Mouse (Mus musculus) midbrain, embryonic 13.5 days (tissue): ENCODE data around the gene Plk4. TPM values are rescaled to one million over a fixed set of nuclear protein-coding genes. Genes with fewer than 3 reads are reported as not detected.
"Not testable (repeated sequence)": the region's sequence is repeated elsewhere in the genome, so short reads cannot be mapped to it uniquely, and the experiment has no call there.

Source experiments
- ATAC-seq: fragments of 200-750 bp; cut with Nextera tagmentation; 2 replicates; pipeline ENCODE4 v1.8.0; 2017; ENCODE audit warnings: mild to moderate bottlenecking, moderate TSS enrichment, moderate library complexity
- H3K27ac ChIP-seq: fragments of 300-500 bp; sonication (generic); 2 replicates; pipeline ENCODE4 v1.5.1; 2015; ENCODE audit warnings: inconsistent platforms, mild to moderate bottlenecking, moderate library complexity
- H3K27me3 ChIP-seq: fragments of 300-500 bp; sonication (generic); 2 replicates; pipeline ENCODE4 v1.6.1; 2015; ENCODE audit warnings: mild to moderate bottlenecking, inconsistent platforms
- H3K36me3 ChIP-seq: fragments of 300-500 bp; sonication (generic); 2 replicates; pipeline ENCODE4 v1.6.1; 2015; ENCODE audit warnings: mild to moderate bottlenecking, inconsistent platforms
- H3K4me1 ChIP-seq: fragments of 300-500 bp; sonication (generic); replicated peaks from 2 replicates; pipeline ENCODE4 v1.6.1; 2015; ENCODE audit warnings: inconsistent platforms
- H3K4me2 ChIP-seq: fragments of 300-500 bp; sonication (generic); replicated peaks from 2 replicates; pipeline ENCODE4 v1.6.1; 2015; ENCODE audit warnings: moderate library complexity, mild to moderate bottlenecking, inconsistent platforms
- H3K4me3 ChIP-seq: fragments of 300-500 bp; sonication (generic); replicated peaks from 2 replicates; pipeline ENCODE4 v1.5.1; 2015; ENCODE audit warnings: mild to moderate bottlenecking, inconsistent platforms
- H3K9ac ChIP-seq: fragments of 300-500 bp; sonication (generic); replicated peaks from 2 replicates; pipeline ENCODE4 v1.6.1; 2015; ENCODE audit warnings: mild to moderate bottlenecking, inconsistent platforms
- H3K9me3 ChIP-seq: fragments of 300-500 bp; sonication (generic); 2 replicates; pipeline ENCODE4 v1.6.1; 2016; ENCODE audit warnings: mild to moderate bottlenecking, inconsistent platforms
- WGBS: fragments of 180-500 bp; shearing (Covaris S2); methylation state at CpG from one replicate; pipeline ENCODE4 v1.1.7; 2015; 5-methylcytosine and 5-hydroxymethylcytosine counted together
- polyA plus RNA-seq: library from polyadenylated mRNA; unstranded; fragments of >200 nt; fragmentation: Nextera tagmentation; extraction: Ambion mirVana; gene quantifications from 2 replicates; pipeline ENCODE4 v1.2.1, GENCODE M21; 2015

Gene Plk4
- 23.2 and 24.1 TPM in 2 replicates for polyA plus RNA-seq

GRCm38 (mm10) chr3:40799530-40800372 lies at the start of gene Plk4:
Gene Plk4, plus strand, starts transcription at chr3:40800019.
- no peaks in the 10 kb centered on the region for H3K27me3 ChIP-seq
- 2% methylated on average over 66 of the region's 66 CpGs for WGBS
- H3K4me1 ChIP-seq: peaks cover 20% of the 10 kb centered on the region
- H3K4me3 ChIP-seq: peak within 1 kb of the TSS; percentile 91
- H3K36me3 ChIP-seq: peaks cover 5% of the 10 kb centered on the region; the same call in 1 of the 2 replicates
- peak within 1 kb of the TSS; percentile 61 for H3K27ac ChIP-seq
- no peaks in the 10 kb centered on the region for H3K9me3 ChIP-seq
- peak within 1 kb of the TSS; percentile 98 for H3K4me2 ChIP-seq
- peak; percentile 97 for ATAC-seq
- H3K9ac ChIP-seq: peak within 1 kb of the TSS; percentile 86

DNA sequence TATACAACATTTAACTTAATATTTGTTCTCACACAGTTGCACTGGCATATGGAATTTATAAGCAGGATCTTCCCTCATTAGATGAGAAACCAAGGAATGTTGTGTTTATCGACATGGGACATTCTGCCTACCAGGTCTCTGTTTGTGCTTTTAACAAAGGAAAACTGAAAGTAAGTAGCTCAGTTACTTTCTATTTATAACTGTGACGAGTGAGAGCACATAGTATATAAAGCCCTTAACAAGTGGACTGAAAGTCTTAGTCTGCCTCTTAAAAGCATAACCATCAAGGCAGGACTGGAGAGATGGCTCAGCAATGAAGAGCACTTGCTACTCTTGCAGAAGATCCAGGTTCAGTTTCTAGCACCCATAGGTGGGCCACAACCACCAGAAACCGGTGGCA lies 39.1 kb upstream of the Plk4 start:
- H3K27me3 ChIP-seq: no peaks in the 10 kb centered on the region
- no peak overlapping the region for H3K9ac ChIP-seq
- H3K36me3 ChIP-seq: peaks cover 61% of the 10 kb centered on the region
- no peaks in the 10 kb centered on the region for H3K4me1 ChIP-seq
- no peak overlapping the region for H3K4me2 ChIP-seq
- H3K27ac ChIP-seq: no peak overlapping the region
- no peaks in the 10 kb centered on the region for H3K9me3 ChIP-seq
- no peak for ATAC-seq
- H3K4me3 ChIP-seq: no peak overlapping the region
- 91% methylated on average over 3 of the region's 3 CpGs for WGBS

- H3K4me1 ChIP-seq: no peaks in the 10 kb centered on the region
- no peak overlapping the region for H3K4me3 ChIP-seq
- peaks cover 61% of the 10 kb centered on the region for H3K36me3 ChIP-seq
- H3K27ac ChIP-seq: no peak overlapping the region
- no peaks in the 10 kb centered on the region for H3K27me3 ChIP-seq
- no peak overlapping the region for H3K4me2 ChIP-seq
- no peak overlapping the region for H3K9ac ChIP-seq
- ATAC-seq: no peak
- 92% methylated on average over 2 of the region's 2 CpGs for WGBS
- no peaks in the 10 kb centered on the region for H3K9me3 ChIP-seq
These were observed 38.5 kb upstream of the Plk4 start for GRCm38 (mm10) chr3:40761312-40761711.

DNA sequence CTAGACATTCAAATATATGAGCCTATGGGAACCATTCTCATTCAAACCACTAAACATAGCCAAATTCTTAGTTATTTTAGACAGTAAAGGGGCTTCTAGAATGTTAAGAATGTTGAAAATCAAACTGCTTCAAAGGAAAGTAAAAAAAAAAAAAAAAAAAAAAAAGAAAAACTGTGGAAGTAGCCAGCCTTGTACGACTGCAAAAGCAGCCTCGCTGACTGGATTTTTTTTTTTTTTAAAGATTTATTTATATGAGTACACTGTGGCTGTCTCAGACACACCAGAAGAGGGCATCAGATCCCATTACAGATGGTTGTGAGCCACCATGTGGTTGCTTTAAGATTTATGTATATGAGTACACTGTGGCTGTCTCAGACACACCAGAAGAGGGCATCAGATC lies 6.0 kb upstream of the Plk4 start:
- no peaks in the 10 kb centered on the region for H3K9me3 ChIP-seq
- no peak overlapping the region for H3K4me3 ChIP-seq
- H3K4me2 ChIP-seq: no peak overlapping the region
- no peaks in the 10 kb centered on the region for H3K27me3 ChIP-seq
- 97% methylated on average over 2 of the region's 2 CpGs for WGBS
- peaks cover 27% of the 10 kb centered on the region for H3K36me3 ChIP-seq
- H3K9ac ChIP-seq: no peak overlapping the region
- H3K4me1 ChIP-seq: no peaks in the 10 kb centered on the region
- no peak overlapping the region for H3K27ac ChIP-seq
- ATAC-seq: no peak

DNA sequence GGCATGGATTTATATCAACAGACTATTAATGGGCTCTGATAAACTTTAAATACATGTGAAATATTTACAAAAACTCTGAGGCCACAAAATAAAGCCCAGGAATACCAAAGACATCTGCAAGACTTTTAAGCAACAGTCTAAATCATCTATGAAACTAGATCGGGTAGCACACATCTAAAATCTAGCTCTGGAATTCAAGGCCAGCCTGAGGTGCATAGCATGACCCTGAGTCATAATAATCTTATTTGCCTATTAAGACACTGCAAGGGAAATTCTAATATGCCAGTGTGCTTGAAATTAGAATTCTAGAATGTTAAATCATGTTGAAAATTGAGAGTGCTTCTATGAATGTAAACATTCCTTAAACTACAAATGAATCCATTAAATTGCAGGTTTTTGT lies 1.8 kb upstream of the Plk4 start:
- peaks cover 20% of the 10 kb centered on the region for H3K4me1 ChIP-seq
- H3K4me3 ChIP-seq: no peak overlapping the region
- H3K36me3 ChIP-seq: peaks cover 10% of the 10 kb centered on the region; the same call in 1 of the 2 replicates
- H3K9ac ChIP-seq: no peak overlapping the region
- no peaks in the 10 kb centered on the region for H3K9me3 ChIP-seq
- no peak overlapping the region for H3K27ac ChIP-seq
- WGBS: 84% methylated on average over 1 of the region's 1 CpGs
- H3K4me2 ChIP-seq: no peak overlapping the region
- no peak for ATAC-seq
- no peaks in the 10 kb centered on the region for H3K27me3 ChIP-seq

DNA sequence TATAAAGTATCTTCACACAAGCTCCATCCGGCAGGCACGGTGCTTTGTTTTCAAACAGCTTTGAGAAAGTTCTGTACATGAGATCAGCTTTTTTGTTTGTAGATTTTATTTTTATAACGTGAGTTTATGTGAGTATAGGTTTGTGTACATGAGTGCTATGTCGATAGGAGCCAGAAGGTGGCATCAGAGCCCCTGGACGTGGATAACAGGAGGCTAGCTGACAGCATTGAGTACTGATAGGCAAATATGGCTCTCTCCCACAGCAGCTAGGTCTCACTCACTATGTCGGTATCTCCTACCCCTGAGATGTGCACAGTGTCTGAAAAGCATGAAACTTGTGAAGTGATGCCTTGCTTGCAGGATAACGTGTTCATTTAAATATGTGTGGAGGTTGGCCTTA lies 1.3 kb upstream of the Plk4 start:
- Histone ChIP-seq H3K4me3 (no peak overlapping the region), H3K9me3 (no peaks in the 10 kb centered on the region), H3K9ac (no peak overlapping the region), H3K4me2 (no peak overlapping the region), H3K27ac (no peak overlapping the region), H3K4me1 (peaks cover 20% of the 10 kb centered on the region), H3K36me3 (peaks cover 6% of the 10 kb centered on the region; the same call in 1 of the 2 replicates), H3K27me3 (no peaks in the 10 kb centered on the region)
- ATAC-seq: peak; percentile 12; the same call in 1 of the 2 replicates
- 34% methylated on average over 7 of the region's 7 CpGs for WGBS

DNA sequence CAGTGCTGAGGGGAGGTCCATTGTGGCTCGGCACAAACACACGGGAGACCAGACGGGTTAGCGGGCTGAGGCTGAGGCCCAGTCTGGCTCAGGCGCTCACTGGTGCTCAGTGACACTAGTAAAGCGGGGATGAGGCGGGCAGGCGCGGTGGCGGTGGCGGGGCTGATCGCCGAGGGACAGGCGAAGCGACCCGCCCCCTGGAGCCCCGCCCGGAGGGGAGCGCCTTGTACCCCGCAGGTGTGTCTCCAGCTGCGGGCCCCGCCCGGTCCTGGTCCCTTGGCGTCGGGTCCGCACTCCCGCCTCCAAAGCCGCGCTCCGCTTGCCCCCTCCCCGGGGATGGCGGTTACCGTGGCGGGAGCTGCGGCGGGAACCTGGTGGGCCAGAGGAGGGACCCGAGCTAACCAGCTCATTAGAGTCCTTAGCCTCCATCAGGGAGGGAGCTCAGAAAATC lies 579 bp downstream of the Plk4 start:
- H3K4me1 ChIP-seq: peaks cover 20% of the 10 kb centered on the region
- peak overlapping the region; percentile 98 for H3K4me2 ChIP-seq
- H3K27ac ChIP-seq: peak overlapping the region; percentile 31; the same call in 1 of the 2 replicates
- no peaks in the 10 kb centered on the region for H3K9me3 ChIP-seq
- ATAC-seq: no peak
- H3K4me3 ChIP-seq: peak overlapping the region; percentile 91
- WGBS: 0% methylated on average over 35 of the region's 37 CpGs
- H3K27me3 ChIP-seq: no peaks in the 10 kb centered on the region
- H3K9ac ChIP-seq: peak overlapping the region; percentile 86
- peaks cover 9% of the 10 kb centered on the region for H3K36me3 ChIP-seq

DNA sequence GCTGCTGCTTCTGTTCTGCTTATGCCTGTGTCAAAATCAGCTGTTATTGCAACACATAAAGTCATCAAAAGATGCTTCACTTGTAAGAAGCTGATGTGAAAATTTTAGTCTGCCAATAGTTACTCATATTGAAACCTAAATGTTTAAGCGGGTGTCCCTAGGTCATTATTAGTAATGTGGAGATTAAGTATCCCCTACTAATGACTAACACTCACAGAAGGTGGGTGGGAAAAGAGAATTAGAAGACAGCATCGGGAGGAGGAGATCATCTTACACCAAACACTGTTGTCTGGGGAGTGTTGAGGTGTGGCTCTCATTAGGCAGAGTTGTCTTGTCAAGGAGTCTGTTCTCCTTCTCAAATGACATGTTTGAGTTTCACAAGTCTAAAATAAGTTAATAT lies 7.1 kb downstream of the Plk4 start:
- Histone ChIP-seq H3K4me3 (no peak overlapping the region), H3K9me3 (no peaks in the 10 kb centered on the region), H3K9ac (no peak overlapping the region), H3K4me1 (peaks cover 2% of the 10 kb centered on the region), H3K4me2 (no peak overlapping the region), H3K36me3 (peaks cover 37% of the 10 kb centered on the region), H3K27ac (no peak overlapping the region), H3K27me3 (no peaks in the 10 kb centered on the region)
- 74% methylated on average over 2 of the region's 2 CpGs for WGBS
- no peak for ATAC-seq

- H3K4me2 ChIP-seq: no peak overlapping the region
- peaks cover 46% of the 10 kb centered on the region for H3K36me3 ChIP-seq
- WGBS: 93% methylated on average over 10 of the region's 10 CpGs
- no peak overlapping the region for H3K4me3 ChIP-seq
- H3K9me3 ChIP-seq: no peaks in the 10 kb centered on the region
- H3K9ac ChIP-seq: no peak overlapping the region
- no peak overlapping the region for H3K27ac ChIP-seq
- H3K4me1 ChIP-seq: no peaks in the 10 kb centered on the region
- ATAC-seq: no peak
- no peaks in the 10 kb centered on the region for H3K27me3 ChIP-seq
These were observed 8.9 kb downstream of the Plk4 start for GRCm38 (mm10) chr3:40808686-40809085.

DNA sequence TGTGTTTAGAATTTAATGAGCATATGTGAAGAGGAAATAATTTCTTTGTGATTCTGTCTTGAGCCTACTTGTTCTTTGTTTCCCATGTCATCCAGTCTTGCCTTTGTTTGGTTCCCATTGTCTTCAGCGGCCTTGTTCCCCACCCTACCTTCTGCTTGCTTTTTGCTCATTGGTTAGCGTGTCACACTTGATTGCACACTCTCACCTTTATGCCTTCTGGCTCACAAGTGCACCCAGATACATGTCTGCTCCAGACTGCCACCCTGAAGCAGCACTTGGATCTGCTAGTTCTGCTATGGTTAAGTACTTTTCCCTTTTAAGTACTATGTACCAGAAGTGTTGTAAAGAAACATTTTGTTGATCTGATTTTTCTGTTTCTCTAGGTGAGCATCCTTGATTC lies 10.1 kb downstream of the Plk4 start:
- WGBS: 56% methylated on average over 2 of the region's 2 CpGs
- peaks cover 53% of the 10 kb centered on the region for H3K36me3 ChIP-seq
- H3K27me3 ChIP-seq: no peaks in the 10 kb centered on the region
- no peak for ATAC-seq
- H3K4me1 ChIP-seq: no peaks in the 10 kb centered on the region
- H3K4me3 ChIP-seq: no peak overlapping the region
- H3K27ac ChIP-seq: no peak overlapping the region
- H3K9ac ChIP-seq: no peak overlapping the region
- no peak overlapping the region for H3K4me2 ChIP-seq
- no peaks in the 10 kb centered on the region for H3K9me3 ChIP-seq

GRCm38 (mm10) chr3:40813275-40813674 lies 13.5 kb downstream of the Plk4 start:
- no peak for ATAC-seq
- no peaks in the 10 kb centered on the region for H3K27me3 ChIP-seq
- no peak overlapping the region for H3K4me2 ChIP-seq
- 88% methylated on average over 2 of the region's 2 CpGs for WGBS
- H3K4me3 ChIP-seq: no peak overlapping the region
- no peak overlapping the region for H3K27ac ChIP-seq
- no peaks in the 10 kb centered on the region for H3K4me1 ChIP-seq
- H3K9ac ChIP-seq: no peak overlapping the region
- no peaks in the 10 kb centered on the region for H3K9me3 ChIP-seq
- H3K36me3 ChIP-seq: peaks cover 54% of the 10 kb centered on the region

DNA sequence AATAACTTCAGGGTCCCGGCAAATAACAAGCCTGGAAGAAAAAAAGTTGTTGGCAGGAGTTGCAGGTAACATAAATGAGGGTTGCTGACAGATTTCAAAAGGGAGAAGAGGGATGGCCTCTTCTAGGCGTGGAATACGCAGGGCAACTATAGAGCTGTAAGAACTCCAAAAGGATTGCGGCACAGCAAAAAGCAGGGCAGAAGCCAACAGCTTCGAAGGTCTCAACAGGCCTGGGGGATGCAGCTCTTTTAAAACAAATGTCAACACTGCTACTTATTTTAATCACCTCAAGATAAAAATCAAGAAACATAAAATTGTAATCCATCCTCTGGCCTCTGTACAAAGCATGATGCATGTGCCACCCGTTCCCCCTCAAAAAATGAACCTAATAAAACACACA lies 45.7 kb downstream of the Plk4 start:
- not testable (repeated sequence) for ATAC-seq, H3K27ac ChIP-seq, H3K4me1 ChIP-seq, H3K9me3 ChIP-seq, H3K27me3 ChIP-seq, H3K36me3 ChIP-seq
- Histone ChIP-seq H3K4me3 (peak overlapping the region; percentile 50), H3K9ac (peak overlapping the region; percentile 64; the same call in 1 of the 2 replicates), H3K4me2 (peak overlapping the region; percentile 60)
- 78% methylated on average over 6 of the region's 6 CpGs for WGBS
